In the genomic region with DNA sequence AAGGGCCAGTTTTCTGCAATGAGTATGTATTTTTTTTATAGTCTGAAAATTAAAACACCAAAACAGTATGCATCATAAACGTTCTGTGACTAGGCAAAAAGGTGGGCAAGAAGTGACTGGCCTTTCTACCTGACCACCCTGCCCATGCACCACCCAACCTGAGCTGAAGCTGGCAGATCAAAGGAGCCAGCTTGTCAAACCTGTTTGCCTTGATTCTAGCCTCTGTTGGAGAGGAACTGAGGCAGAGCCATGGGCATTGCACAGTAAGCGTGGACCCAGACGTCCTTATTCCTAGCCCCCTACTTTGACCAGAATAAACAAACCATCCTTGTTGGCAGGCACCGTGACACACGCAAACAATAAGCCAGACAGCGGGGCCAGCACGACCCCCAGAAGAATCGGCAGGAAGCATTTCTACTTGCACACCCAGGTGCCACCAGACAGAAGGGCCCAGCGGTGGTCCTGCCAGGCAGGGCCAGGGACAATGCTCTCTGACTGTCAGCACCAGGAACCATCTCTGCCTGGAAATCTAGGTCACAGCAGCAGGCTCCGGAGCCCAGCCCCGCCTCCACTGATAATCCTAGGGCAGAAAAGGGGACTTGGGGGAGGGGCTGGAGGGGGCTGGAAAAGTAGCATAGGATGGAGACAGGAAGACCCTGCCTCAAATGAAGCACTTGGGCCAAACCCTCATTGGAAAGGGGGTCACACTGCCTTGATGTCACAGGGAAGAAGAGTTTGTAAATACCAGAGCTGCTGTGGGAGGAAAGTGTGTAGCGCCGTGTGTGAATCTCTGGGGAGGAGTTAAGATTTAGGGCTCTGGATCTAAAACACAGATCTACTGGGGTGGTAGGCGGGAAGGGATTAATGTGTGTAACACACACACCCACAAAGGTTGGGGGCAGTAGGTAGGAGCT, we compare ENCODE assay signal across 7 mouse cellular contexts. TPM values are rescaled to one million over a fixed set of nuclear protein-coding genes. Genes with fewer than 3 reads are reported as not detected.
DNase-seq lines count a peak whose midpoint lies in the region; ATAC-seq lines count a peak whose summit lies in the region.

No protein-coding gene starts in this region.

- 0 out of 2 replicates have a peak overlapping the region, but pooled peaks have one; percentile 2 for H3K27ac ChIP-seq in liver, embryonic 13.5 days
- peak overlapping the region; percentile 95 for H3K27ac ChIP-seq in heart, embryonic 13.5 days (replicated peaks)
- H3K27ac ChIP-seq in midbrain, embryonic 13.5 days = peak overlapping the region; percentile 96

- DNase-seq in liver, embryonic 13.5 days = no peak
- DNase-seq in liver = no peak
- DNase-seq in cerebellum, postnatal 25 days = peak; percentile 87 to 90
- no peak for DNase-seq in thymus, postnatal 10 days (ENCODE audit: low spot score in 2 of 2)
- no peak for DNase-seq in thymus, postnatal 36 days

- H3K9me3 ChIP-seq in liver, embryonic 13.5 days (replicated peaks) = no peaks in the 10 kb centered on the region
- no peaks in the 10 kb centered on the region for H3K9me3 ChIP-seq in heart, embryonic 13.5 days
- H3K9me3 ChIP-seq in midbrain, embryonic 13.5 days = no peaks in the 10 kb centered on the region

- no peak overlapping the region for H3K4me2 ChIP-seq in liver, embryonic 13.5 days
- peak overlapping the region; percentile 86 for H3K4me2 ChIP-seq in heart, embryonic 13.5 days
- peak overlapping the region; percentile 93 for H3K4me2 ChIP-seq in midbrain, embryonic 13.5 days (replicated peaks)

- H3K27me3 ChIP-seq in liver, embryonic 13.5 days = peaks cover 17% of the 10 kb centered on the region
- no peaks in the 10 kb centered on the region for H3K27me3 ChIP-seq in heart, embryonic 13.5 days (replicated peaks)
- H3K27me3 ChIP-seq in midbrain, embryonic 13.5 days = no peaks in the 10 kb centered on the region

- H3K4me3 ChIP-seq in liver, embryonic 13.5 days (replicated peaks) = no peak overlapping the region
- peak overlapping the region; percentile 0; the same call in 1 of the 2 replicates for H3K4me3 ChIP-seq in heart, embryonic 13.5 days
- H3K4me3 ChIP-seq in midbrain, embryonic 13.5 days (replicated peaks) = peak overlapping the region; percentile 20

- H3K4me1 ChIP-seq in liver, embryonic 13.5 days (replicated peaks) = peaks cover 56% of the 10 kb centered on the region
- peaks cover 63% of the 10 kb centered on the region for H3K4me1 ChIP-seq in heart, embryonic 13.5 days
- peaks cover 81% of the 10 kb centered on the region for H3K4me1 ChIP-seq in midbrain, embryonic 13.5 days (replicated peaks)

- WGBS in liver, embryonic 13.5 days (ENCODE audit: insufficient replicate concordance) = 59% methylated on average over 14 of the region's 14 CpGs
- WGBS in heart, embryonic 13.5 days = 18% methylated on average over 14 of the region's 14 CpGs
- 3% methylated on average over 14 of the region's 14 CpGs for WGBS in midbrain, embryonic 13.5 days

- no peak for ATAC-seq in liver, embryonic 13.5 days (ENCODE audit: low read depth)
- ATAC-seq in heart, embryonic 13.5 days (ENCODE audit: extremely low read depth, insufficient number of reproducible peaks, low FRiP score, low TSS enrichment) = no peak
- ATAC-seq in midbrain, embryonic 13.5 days = peak; percentile 9; the same call in 1 of the 2 replicates

- H3K9ac ChIP-seq in liver, embryonic 13.5 days = no peak overlapping the region
- H3K9ac ChIP-seq in heart, embryonic 13.5 days = peak overlapping the region; percentile 97
- peak overlapping the region; percentile 63 for H3K9ac ChIP-seq in midbrain, embryonic 13.5 days (replicated peaks)

- peaks cover 40% of the 10 kb centered on the region for H3K36me3 ChIP-seq in liver, embryonic 13.5 days
- peaks cover 60% of the 10 kb centered on the region for H3K36me3 ChIP-seq in heart, embryonic 13.5 days
- peaks cover 31% of the 10 kb centered on the region for H3K36me3 ChIP-seq in midbrain, embryonic 13.5 days

RNA-seq across cellular contexts. Expression of a gene that starts 4.4 kb away (rescaled TPM):
- 20.9 and 22.2 TPM in 2 replicates for polyA plus RNA-seq in liver, embryonic 13.5 days (2015; fragmentation: Nextera tagmentation; extraction: Ambion mirVana)
- polyA plus RNA-seq in heart, embryonic 13.5 days (2015; fragmentation: Nextera tagmentation; extraction: Ambion mirVana) = 169 and 180 TPM in 2 replicates
- polyA plus RNA-seq in midbrain, embryonic 13.5 days (2015; fragmentation: Nextera tagmentation; extraction: Ambion mirVana) = 398 and 406 TPM in 2 replicates

RNA-seq across cellular contexts. Expression of a gene that starts 17.4 kb away (rescaled TPM):
- 0.29 and 0.55 TPM in 2 replicates for polyA plus RNA-seq in liver, embryonic 13.5 days (2015; fragmentation: Nextera tagmentation; extraction: Ambion mirVana)
- 162 and 211 TPM in 2 replicates for polyA plus RNA-seq in heart, embryonic 13.5 days (2015; fragmentation: Nextera tagmentation; extraction: Ambion mirVana)
- polyA plus RNA-seq in midbrain, embryonic 13.5 days (2015; fragmentation: Nextera tagmentation; extraction: Ambion mirVana) = 1.3 and 1.8 TPM in 2 replicates

RNA-seq across cellular contexts. Expression of a gene that starts 54.3 kb away (rescaled TPM):
- 58.1 and 65.0 TPM in 2 replicates for polyA plus RNA-seq in liver, embryonic 13.5 days (2015; fragmentation: Nextera tagmentation; extraction: Ambion mirVana)
- 106 and 108 TPM in 2 replicates for polyA plus RNA-seq in heart, embryonic 13.5 days (2015; fragmentation: Nextera tagmentation; extraction: Ambion mirVana)
- 106 and 109 TPM in 2 replicates for polyA plus RNA-seq in midbrain, embryonic 13.5 days (2015; fragmentation: Nextera tagmentation; extraction: Ambion mirVana)

RNA-seq across cellular contexts. Expression of a gene that starts 56.0 kb away (rescaled TPM):
- polyA plus RNA-seq in liver, embryonic 13.5 days (2015; fragmentation: Nextera tagmentation; extraction: Ambion mirVana) = 0.03 TPM in 1 of 2 replicates, not detected in the other
- 0.21 and 0.52 TPM in 2 replicates for polyA plus RNA-seq in heart, embryonic 13.5 days (2015; fragmentation: Nextera tagmentation; extraction: Ambion mirVana)
- not detected in 2 replicates for polyA plus RNA-seq in midbrain, embryonic 13.5 days (2015; fragmentation: Nextera tagmentation; extraction: Ambion mirVana)

RNA-seq across cellular contexts. Expression of a gene that starts 59.2 kb away (rescaled TPM):
- polyA plus RNA-seq in liver, embryonic 13.5 days (2015; fragmentation: Nextera tagmentation; extraction: Ambion mirVana) = 15.4 and 16.8 TPM in 2 replicates
- 27.8 and 31.6 TPM in 2 replicates for polyA plus RNA-seq in heart, embryonic 13.5 days (2015; fragmentation: Nextera tagmentation; extraction: Ambion mirVana)
- polyA plus RNA-seq in midbrain, embryonic 13.5 days (2015; fragmentation: Nextera tagmentation; extraction: Ambion mirVana) = 90.3 and 112 TPM in 2 replicates

Comparison
In these comparisons a context has a peak if more than half of its experiments do, and no peak if none do; other contexts are left out.
1. DNase-seq: peak in cerebellum, postnatal 25 days (2 of 2); none in liver, embryonic 13.5 days (single experiment), liver (single experiment), thymus, postnatal 10 days (0 of 2) and thymus, postnatal 36 days (0 of 2).
2. H3K27ac ChIP-seq: peak in every context shown above with its lines; median percentile 96 in midbrain, embryonic 13.5 days; 95 in heart, embryonic 13.5 days; 2 in liver, embryonic 13.5 days.
3. RNA of a gene that starts 17.4 kb away (polyA plus RNA-seq): 162 to 211 TPM in heart, embryonic 13.5 days; 1.3 to 1.8 TPM in midbrain, embryonic 13.5 days and 0.29 to 0.55 TPM in liver, embryonic 13.5 days; every median in the first group is over 10 times any median in the second.